Mouse (Mus musculus) lung, postnatal 0 days (tissue): ENCODE measurements around the gene Gm11444. TPM values are rescaled to one million over a fixed set of nuclear protein-coding genes. Genes with fewer than 3 reads are reported as not detected.

Experiments used
- ATAC-seq: fragments of 200-750 bp; cut with Nextera tagmentation; 2 replicates; pipeline ENCODE4 v1.8.0; 2017; ENCODE audit warnings: moderate library complexity
- DNase-seq: peaks from one replicate; pipeline ENCODE4 v3.0.0-alpha.2; 2016; ENCODE audit warnings: low spot score
- H3K27ac ChIP-seq: fragments of 300-500 bp; sonication (generic); 2 replicates; pipeline ENCODE4 v1.5.1; 2014; ENCODE audit warnings: antibody characterized with exemption, mild to moderate bottlenecking, low read length, mixed read lengths
- H3K27me3 ChIP-seq: fragments of 300-500 bp; sonication (generic); replicated peaks from 2 replicates; pipeline ENCODE4 v1.6.1; 2014; ENCODE audit warnings: low read length, mixed read lengths; ENCODE audit not compliant: insufficient read depth
- H3K36me3 ChIP-seq: fragments of 300-500 bp; sonication (generic); 2 replicates; pipeline ENCODE4 v1.6.1; 2014; ENCODE audit warnings: low read length, mixed read lengths; ENCODE audit not compliant: insufficient read depth
- H3K4me1 ChIP-seq: fragments of 300-500 bp; sonication (generic); 2 replicates; pipeline ENCODE4 v1.6.1; 2014; ENCODE audit warnings: antibody characterized with exemption, low read depth, low read length, mixed read lengths; ENCODE audit not compliant: insufficient read depth
- H3K4me2 ChIP-seq: fragments of 300-500 bp; sonication (generic); replicated peaks from 2 replicates; pipeline ENCODE4 v1.6.1; 2014; ENCODE audit warnings: low read depth, mild to moderate bottlenecking, low read length, moderate library complexity, mixed read lengths
- H3K4me3 ChIP-seq: fragments of 300-500 bp; sonication (generic); 2 replicates; pipeline ENCODE4 v1.5.1; 2014; ENCODE audit warnings: low read depth, low read length
- H3K9ac ChIP-seq: fragments of 300-500 bp; sonication (generic); replicated peaks from 2 replicates; pipeline ENCODE4 v1.6.1; 2014; ENCODE audit warnings: low read depth, mild to moderate bottlenecking
- H3K9me3 ChIP-seq: fragments of 300-500 bp; sonication (generic); 2 replicates; pipeline ENCODE4 v1.6.1; 2016; ENCODE audit warnings: low read length, mixed read lengths
- CTCF ChIP-seq: IDR thresholded peaks from 2 replicates; pipeline ENCODE4 v1.5.1; 2016; ENCODE audit warnings: antibody characterized with exemption, mild to moderate bottlenecking
- EP300 ChIP-seq: IDR thresholded peaks from 2 replicates; pipeline ENCODE4 v1.6.1; 2016; ENCODE audit warnings: antibody characterized with exemption, mild to moderate bottlenecking, control low read depth
- WGBS: fragments of 180-500 bp; shearing (Covaris S2); extraction: QIAGEN DNeasy Blood & Tissue Kit; methylation state at CpG from one replicate; pipeline ENCODE4 v1.1.7; 2014; 5-methylcytosine and 5-hydroxymethylcytosine counted together
- polyA plus RNA-seq: library from polyadenylated mRNA; unstranded; fragments of >200 nt; fragmentation: Nextera tagmentation; extraction: Ambion mirVana; gene quantifications from 2 replicates; pipeline ENCODE4 v1.2.1, GENCODE M21; 2015

Gm11444 gene
- polyA plus RNA-seq, 1 experiment from 2014 or later = not detected

DNA sequence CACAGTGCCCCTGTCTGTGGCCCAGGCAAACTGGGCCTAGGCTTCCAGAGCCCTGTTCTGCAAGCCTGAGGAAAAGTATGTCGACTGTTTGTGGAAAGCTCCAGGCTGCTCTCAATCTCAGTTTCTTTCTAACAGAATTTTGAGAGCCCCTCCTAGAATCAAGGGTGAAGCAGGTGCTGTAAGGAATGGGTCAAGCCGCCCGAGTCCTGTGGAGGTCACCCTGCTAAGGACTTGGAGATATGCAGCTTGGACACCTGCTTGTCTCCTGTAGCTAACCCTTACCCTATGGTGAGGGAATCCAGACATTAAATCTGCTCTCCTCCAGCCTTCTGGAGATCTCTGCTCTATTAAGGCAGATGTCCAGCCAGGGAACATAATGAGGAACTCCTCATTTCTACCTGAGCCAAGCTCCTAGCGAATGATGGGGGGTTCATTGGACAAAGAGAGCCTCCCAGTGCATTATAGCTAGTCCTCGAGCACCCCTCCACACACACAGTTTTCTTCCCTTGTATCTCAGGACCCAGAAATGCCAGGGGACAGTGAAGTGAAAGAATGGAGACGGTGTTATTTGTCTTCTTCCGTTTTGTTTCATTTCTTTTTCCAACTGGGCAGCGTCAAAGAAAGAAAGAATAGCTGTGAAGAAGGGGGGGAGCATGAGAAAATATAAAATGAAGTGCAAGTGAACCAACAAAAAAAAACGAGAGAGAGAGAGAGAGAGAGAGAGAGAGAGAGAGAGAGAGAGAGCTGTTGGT lies 15.0 kb downstream of the Gm11444 start:
- peaks cover 7% of the 10 kb centered on the region for H3K4me1 ChIP-seq
- no peaks in the 10 kb centered on the region for H3K9me3 ChIP-seq
- H3K27me3 ChIP-seq = peaks cover 38% of the 10 kb centered on the region
- H3K27ac ChIP-seq = peak overlapping the region; percentile 97
- ATAC-seq (no peak), DNase-seq (no peak)
- H3K4me3 ChIP-seq = peak overlapping the region; percentile 63
- peak overlapping the region; percentile 84 for H3K9ac ChIP-seq
- WGBS = 27% methylated on average over 9 of the region's 9 CpGs
- peak overlapping the region; percentile 80 for H3K4me2 ChIP-seq
- H3K36me3 ChIP-seq = peaks cover 25% of the 10 kb centered on the region
- no peak for TF ChIP-seq CTCF
- TF ChIP-seq EP300 = no peak

DNA sequence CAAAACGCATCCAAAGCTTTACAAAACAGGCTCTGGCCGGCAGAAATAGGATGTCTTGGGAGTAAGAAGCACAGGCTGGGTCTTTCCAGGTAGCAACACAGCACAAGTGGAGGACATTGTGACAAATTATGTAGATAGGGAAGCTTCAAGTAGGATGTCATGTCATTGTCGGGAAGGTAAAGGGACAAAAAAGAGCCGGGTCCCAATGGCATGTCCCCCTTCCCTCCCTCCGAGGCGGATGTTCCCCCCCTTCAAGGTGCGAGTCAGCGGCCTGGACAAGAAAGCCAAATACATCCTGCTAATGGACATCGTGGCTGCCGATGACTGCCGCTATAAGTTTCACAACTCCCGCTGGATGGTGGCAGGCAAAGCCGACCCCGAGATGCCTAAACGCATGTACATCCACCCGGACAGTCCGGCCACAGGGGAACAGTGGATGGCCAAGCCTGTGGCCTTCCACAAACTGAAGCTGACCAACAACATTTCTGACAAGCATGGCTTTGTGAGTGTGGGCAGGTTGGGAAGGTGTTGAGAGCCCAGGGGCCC lies 15.7 kb downstream of the Gm11444 start:
- Histone ChIP-seq H3K27ac (peak overlapping the region; percentile 97), H3K9ac (peak overlapping the region; percentile 84), H3K4me2 (peak overlapping the region; percentile 80), H3K36me3 (peaks cover 20% of the 10 kb centered on the region), H3K27me3 (peaks cover 34% of the 10 kb centered on the region), H3K4me3 (peak overlapping the region; percentile 63), H3K9me3 (no peaks in the 10 kb centered on the region), H3K4me1 (peaks cover 12% of the 10 kb centered on the region)
- DNase-seq (no peak), ATAC-seq (no peak)
- WGBS = 30% methylated on average over 17 of the region's 17 CpGs
- TF ChIP-seq CTCF = no peak
- no peak for TF ChIP-seq EP300

GRCm38 (mm10) chr11:85833761-85834385 lies 16.3 kb downstream of the Gm11444 start:
- peak overlapping the region; percentile 84 for H3K9ac ChIP-seq
- peaks cover 31% of the 10 kb centered on the region for H3K27me3 ChIP-seq
- ATAC-seq = no peak
- peaks cover 12% of the 10 kb centered on the region for H3K4me1 ChIP-seq
- H3K4me2 ChIP-seq = peak overlapping the region; percentile 80
- no peaks in the 10 kb centered on the region for H3K9me3 ChIP-seq
- H3K27ac ChIP-seq = peak overlapping the region; percentile 97
- TF ChIP-seq EP300 (no peak), CTCF (no peak)
- no peak for DNase-seq
- peaks cover 20% of the 10 kb centered on the region for H3K36me3 ChIP-seq
- peak overlapping the region; percentile 63 for H3K4me3 ChIP-seq
- WGBS = 21% methylated on average over 11 of the region's 11 CpGs

DNA sequence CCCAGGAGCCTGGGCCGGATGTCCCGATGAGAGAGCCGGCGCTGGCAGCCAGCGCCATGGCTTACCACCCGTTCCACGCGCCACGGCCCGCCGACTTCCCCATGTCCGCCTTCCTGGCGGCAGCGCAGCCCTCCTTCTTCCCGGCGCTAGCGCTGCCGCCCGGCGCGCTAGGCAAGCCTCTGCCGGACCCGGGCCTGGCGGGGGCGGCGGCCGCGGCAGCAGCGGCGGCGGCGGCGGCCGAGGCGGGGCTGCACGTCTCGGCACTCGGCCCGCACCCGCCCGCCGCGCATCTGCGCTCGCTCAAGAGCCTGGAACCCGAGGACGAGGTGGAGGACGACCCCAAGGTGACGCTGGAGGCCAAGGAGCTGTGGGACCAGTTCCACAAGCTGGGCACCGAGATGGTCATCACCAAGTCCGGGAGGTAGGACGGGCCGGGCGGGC lies 17.0 kb downstream of the Gm11444 start:
- peak overlapping the region; percentile 63 for H3K4me3 ChIP-seq
- TF ChIP-seq CTCF = no peak
- no peak for TF ChIP-seq EP300

DNA sequence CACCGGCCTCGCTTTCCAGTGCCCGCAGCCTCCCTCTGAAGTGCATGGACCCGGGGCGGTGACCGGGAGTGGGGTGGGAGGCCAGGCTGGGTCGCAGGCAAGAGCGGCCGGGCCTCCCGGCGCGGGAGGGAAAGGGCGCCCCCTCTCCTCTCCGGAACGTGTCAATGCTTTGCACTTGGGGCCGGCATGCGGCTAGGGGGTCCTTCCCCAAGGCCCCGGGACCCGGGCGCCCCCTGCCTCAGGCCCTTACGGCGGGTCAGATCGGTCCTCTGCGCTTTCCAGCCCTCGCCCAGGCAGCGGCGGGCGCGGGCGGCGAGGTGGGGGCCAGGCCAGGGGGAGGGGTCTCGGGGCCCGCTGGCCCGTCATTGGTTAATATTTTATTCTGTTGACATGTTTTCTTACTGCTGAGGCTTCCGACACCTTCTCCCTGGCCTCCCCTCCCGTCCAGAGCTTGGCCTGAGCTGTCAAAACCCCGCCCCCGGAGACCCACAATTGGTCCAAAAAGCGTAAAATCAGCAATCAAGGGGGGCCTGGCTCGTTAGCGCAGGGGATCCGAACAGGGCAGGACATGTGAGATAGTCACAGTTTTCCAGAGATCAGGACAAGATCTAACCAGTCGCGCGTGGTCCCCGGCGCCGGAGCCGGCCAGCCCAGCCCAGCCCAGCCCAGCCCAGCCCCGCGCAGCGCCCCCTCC lies 17.8 kb downstream of the Gm11444 start, which contains the start of gene Tbx2:
Gene Tbx2, plus strand, starts transcription at position 321 of the 694 bp plus-strand sequence.
- H3K9me3 ChIP-seq = no peaks in the 10 kb centered on the region
- peak; percentile 85 for ATAC-seq

More for the DNA sequence above, 17.0 kb downstream of the Gm11444 start:
- H3K9ac ChIP-seq = peak overlapping the region; percentile 84
- H3K36me3 ChIP-seq = peaks cover 20% of the 10 kb centered on the region
- no peaks in the 10 kb centered on the region for H3K9me3 ChIP-seq
- DNase-seq (peak; percentile 59), ATAC-seq (0 out of 2 replicates have a peak, but pooled peaks have one; percentile 1)
- peak overlapping the region; percentile 80 for H3K4me2 ChIP-seq
- H3K27ac ChIP-seq = peak overlapping the region; percentile 97
- WGBS = under 1% methylated on average over 15 of the region's 54 CpGs
- H3K27me3 ChIP-seq = peaks cover 29% of the 10 kb centered on the region
- H3K4me1 ChIP-seq = peaks cover 12% of the 10 kb centered on the region

More for the DNA sequence above, 17.8 kb downstream of the Gm11444 start, which contains the start of gene Tbx2:
- H3K4me2 ChIP-seq = peak within 1 kb of the TSS; percentile 80
- H3K27me3 ChIP-seq = peaks cover 29% of the 10 kb centered on the region
- TF ChIP-seq CTCF = peak; percentile 47
- no peak for TF ChIP-seq EP300
- H3K9ac ChIP-seq = peak within 1 kb of the TSS; percentile 84
- peak within 1 kb of the TSS; percentile 63 for H3K4me3 ChIP-seq
- H3K36me3 ChIP-seq = peaks cover 17% of the 10 kb centered on the region; the same call in 1 of the 2 replicates
- 2% methylated on average over 24 of the region's 52 CpGs for WGBS
- H3K27ac ChIP-seq = peak within 1 kb of the TSS; percentile 97
- H3K4me1 ChIP-seq = peaks cover 12% of the 10 kb centered on the region
- DNase-seq = peak; percentile 96
